Mouse (Mus musculus) olfactory bulb, adult 2 months (tissue): ENCODE results near the gene Rad9a.

Source experiments
- CTCF ChIP-seq: fragments of 200-500 bp; IDR thresholded peaks from 2 replicates; pipeline ENCODE4 v1.5.1; 2012; ENCODE audit warnings: low read depth, mild to moderate bottlenecking, low read length, moderate library complexity; ENCODE audit not compliant: insufficient read depth
- POLR2A ChIP-seq: fragments of 200-500 bp; IDR thresholded peaks from 2 replicates; pipeline ENCODE4 v1.6.1; 2012; ENCODE audit warnings: mild to moderate bottlenecking, low read depth, low read length, moderate library complexity; ENCODE audit not compliant: insufficient read depth

GRCm38 (mm10) chr19:4169378-4169784 is 32.1 kb downstream of the Rad9a start:
- TF ChIP-seq CTCF, result peak; percentile 76
- peak; percentile 90 for TF ChIP-seq POLR2A
